Mouse (Mus musculus) spleen, adult 12 weeks (tissue): ENCODE measurements around the gene Herpud1.
"Not testable (repeated sequence)": the region's sequence is repeated elsewhere in the genome, so short reads cannot be mapped to it uniquely, and the experiment has no call there.

Experiments used
- DNase-seq: peaks from one replicate; pipeline ENCODE4 v3.0.0; 2022; ENCODE audit warnings: low spot score

Gene Herpud1

DNA sequence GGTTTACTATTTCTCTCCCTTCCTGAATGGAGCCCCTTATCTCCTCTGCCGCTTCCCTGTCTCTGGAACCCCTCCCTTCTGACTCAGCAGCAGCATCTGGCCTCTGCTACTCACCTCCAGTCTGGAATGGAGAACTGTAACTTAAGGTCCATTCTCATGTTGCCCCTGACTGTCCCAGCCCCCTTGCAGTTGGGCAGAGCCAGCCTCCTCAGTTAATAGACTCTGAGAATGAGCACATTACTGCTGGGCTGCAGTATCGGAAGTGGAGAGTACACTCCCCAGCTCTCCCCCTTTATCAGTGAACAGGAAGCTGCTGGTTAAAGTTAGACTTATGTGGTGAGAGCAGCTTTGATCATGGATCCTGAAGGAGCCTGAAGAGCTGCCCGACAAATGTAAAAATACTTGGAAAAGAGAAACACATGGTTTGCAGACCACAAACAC, 10.7 kb upstream of the Herpud1 start:
- DNase-seq = no peak

DNA sequence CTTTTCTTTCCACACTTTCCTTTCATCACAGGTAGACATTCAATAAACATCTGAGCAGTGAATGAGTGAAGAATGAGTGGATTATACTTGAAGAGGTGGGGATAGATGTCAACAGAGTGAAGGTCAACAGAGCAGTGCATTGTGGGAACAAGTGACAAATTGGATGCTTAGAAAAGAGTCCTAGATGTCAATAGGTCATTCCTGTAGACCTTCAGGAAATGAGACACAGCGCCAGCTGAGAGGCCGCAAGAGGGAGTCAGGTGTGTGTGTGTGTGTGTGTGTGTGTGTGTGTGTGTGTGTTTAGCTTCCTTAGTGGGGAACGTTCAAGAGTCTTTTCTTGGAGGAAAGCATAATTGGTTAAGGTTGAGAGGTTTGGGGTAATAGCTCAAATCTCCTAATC, 10.1 kb upstream of the Herpud1 start:
- no peak for DNase-seq

DNA sequence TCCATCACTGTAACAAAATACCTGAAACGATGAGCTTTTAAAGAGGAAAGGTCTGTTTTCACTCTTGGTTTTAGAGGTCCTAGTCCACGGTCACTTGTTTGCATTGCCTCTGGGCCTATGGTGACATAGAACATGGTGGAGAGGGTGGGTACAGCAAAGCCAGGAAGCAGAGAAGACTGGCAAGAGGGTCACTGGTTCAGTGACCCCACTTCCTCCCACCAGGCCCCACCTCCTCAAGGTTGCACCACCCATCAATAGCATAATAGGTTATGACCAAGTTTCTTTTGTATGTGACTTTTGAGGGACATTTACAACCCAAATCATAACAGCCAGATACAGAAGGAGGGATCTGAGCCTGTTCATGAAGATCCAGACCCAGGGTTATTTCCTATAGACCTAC, 9.7 kb upstream of the Herpud1 start:
- DNase-seq = no peak

DNA sequence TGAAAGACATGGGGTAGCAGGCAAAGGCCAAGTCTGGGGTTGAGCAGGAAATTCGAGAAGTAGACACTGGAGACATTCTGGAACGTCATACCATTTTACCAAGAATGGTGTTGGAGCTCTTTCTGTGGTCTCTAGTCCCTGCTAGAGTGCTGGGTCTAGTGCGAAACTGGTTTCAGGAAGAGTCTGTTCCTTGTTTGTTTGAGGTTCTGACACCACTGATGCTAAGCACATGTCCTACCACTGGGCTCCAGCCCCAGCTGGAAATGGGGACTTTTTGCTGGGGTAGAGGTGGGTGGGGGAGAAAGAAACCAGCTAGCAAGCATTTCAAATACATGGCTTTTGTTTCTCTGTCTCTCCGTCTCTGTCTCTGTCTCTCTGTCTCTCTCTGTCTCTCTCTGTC, 9.2 kb upstream of the Herpud1 start:
- DNase-seq = no peak

DNA sequence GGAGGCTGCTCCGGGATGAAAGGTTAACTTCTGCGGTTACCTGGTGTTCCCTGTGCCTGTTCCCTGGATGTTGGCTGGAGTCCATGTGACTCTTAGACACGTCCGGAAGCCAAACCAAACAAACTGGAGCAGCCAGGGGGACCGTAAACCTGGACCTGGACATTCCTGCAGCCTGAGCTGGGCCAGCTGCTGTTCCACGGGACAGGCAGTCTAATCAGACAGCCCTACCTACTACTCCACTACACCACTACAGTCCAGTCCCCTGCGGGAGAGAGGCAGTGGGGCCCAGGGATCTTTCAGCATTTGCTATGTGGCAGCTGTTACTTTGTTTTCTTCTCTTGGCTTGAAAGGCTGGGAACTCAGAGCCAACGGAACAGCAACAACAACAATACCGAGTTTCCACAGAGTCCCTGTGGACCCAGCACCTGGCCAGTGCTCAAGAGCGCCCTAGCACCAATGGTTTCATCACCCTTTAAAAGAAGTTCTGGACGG, 8.5 kb upstream of the Herpud1 start:
- DNase-seq = no peak

DNA sequence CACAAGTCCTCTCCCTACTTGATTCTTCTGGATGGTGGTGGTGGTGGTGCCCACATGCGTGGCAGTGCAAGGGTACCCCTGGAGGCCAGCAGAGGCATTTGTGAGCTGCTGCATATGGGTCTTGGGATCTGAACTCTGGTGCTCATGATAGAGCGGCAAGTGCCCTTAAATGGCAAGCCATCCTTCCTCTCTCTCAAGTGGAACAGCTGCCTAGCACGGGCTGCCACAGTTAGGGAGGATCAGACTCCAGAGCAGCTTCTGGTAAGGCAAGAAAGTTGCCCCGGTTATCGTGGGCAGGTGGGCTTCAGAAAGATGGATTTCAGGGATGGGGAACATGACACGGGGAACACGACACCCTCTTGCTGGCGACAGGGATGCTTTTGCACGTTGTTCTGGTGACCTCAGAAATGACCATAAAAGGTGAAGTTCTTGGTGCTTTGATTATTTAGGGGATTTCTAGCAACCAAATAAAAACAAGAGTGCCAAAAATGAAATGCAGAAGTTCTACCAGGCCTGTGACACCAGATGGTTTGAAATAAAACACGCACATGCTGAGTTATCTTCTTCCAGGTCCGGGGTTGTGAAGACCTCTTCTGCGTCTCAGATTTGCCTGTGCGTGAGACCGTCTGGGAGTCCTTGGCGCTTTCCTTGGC, 7.3 kb upstream of the Herpud1 start:
- no peak for DNase-seq

DNA sequence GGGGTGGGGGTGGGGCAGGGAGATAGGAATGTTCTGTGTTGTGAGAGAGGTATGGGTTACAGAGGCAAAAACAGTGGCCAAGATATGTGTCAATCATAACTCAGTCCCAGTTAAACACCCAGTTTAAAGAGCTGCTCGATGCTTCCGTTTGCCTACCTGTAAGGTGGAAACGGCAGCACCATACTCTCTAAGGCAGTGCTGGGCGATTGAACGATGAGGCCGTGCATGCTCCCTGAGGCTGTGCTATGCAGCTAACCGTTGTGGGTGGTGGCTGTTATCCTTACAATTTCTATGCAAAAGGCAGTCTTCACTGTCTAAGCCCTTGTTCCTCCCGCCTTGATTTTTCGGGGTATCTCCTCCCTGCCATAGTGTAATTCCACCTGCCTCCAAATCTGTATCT, 6.6 kb upstream of the Herpud1 start:
- DNase-seq = no peak

DNA sequence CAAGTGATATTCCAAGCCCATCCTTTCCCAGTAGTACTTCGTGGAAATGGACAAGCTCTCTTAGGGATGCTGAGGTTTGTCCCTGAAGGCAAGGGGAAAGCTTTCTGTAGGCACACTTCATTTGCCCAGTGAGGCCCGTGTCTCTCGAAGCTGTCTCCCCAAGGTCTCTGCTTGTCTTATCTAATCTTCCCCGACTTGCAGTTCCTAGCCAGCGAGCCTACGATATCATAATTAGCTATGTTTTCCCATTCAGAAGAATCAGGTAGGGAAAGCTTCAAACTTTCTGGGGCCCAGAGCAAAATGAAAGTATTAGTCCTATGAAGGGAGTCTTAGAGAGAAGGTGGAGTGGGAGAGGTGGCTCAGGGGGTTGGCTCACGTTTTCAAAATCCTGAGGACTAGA, 2.1 kb upstream of the Herpud1 start:
- no peak for DNase-seq

DNA sequence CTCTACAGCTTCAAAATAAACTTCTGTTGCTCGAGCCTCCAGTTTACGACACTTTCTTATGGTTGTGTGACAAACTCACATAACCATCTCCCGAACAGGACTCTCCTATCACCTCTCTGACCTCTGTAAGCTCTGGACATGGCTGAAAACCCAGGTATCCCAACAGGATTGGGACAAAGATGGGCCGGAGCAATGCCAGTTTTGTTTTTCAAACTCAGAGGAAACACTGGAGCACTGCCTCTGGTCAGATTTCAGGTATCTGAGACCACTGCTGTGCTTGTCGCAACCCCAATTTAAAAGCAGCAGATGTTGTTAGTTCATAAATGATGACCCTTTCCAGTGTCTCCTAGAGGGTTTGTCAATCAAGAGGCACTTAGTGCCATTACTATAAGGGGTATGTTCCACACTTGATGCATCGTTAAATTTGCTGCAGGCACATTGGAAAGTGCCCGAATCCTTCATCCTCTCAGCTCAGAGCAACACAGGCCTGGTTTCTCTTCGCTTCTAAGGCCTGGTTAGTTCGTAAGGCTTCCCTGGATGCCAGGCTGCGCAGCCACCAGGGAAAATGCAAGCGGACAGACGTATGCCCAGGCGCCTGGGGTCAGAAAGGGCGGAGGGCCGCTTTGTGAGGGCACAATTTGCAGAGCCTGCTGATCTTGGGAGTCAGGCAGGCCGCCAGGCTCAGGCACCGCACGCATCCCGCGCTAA, 578 bp upstream of the Herpud1 start:
- DNase-seq = no peak

DNA sequence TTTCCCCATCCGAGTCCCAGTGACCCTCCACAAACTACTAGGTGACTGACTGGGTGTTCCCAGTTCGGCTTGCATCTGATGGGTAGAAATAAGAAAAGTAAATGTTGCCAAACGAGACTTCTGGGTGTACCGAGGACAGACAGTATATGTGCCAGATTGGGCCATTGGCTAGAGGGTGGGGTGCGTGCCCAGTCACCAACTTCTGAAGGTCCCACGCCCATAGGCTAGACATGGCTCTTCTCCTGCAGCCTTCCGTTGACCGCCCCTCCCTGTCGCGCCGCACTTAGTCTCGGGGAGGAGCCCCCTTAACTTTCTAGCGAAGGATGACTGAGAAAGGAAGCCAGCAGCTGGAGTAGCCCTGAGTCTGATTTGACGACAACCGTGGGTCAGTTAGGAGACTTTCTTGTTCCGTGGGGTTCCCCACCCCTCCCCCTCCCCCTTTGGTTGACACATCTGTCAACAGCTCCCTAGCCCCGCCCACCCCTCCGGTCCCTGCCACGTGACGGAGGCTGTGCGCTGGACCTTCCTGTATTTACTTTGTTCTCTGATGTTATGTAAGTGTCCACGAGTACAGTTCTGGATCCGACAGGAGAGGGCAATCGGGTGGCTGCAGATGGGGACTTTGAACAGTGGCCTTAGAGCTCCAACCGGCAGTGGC, 918 bp downstream of the Herpud1 start:
- peak; percentile 81 for DNase-seq

DNA sequence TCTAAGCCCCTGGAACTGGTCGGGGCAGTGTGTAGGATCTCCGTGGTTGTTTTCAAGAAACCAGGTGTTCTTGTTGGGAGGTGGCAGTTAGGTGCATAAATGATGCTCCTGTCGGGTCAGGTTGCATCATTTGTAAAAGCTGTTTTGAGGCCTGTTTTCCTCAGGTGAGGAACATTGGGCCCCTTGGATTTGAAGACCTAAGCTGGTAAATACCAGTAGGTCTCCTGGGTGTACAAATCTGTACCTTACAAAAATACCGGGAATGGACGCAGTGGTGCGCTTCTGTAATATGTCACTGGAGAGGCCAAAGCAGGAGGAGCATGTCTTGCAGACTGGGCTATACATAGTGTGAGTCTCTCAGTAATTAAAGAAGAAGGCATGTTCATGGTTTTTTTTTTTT, 1.5 kb downstream of the Herpud1 start:
- DNase-seq = no peak

DNA sequence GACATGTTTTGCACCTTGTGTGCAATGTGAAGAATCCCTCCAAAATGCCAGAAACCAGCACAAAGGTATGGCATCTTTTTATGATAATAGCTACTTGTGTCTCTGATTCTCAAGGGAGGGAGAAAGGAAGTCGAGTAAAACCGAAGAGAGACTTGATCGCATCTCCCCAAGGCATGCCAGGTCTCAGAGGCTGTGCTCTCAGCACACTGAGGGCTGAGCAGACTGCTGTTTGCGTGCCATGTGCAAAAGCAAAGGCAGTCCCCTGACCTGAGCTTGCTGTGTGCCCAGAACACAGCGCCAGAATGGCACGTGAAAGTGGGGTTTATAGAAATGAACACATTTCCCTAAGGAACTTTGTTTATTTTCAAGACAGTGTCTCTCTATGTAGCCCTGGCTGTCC, 3.3 kb downstream of the Herpud1 start:
- no peak for DNase-seq

DNA sequence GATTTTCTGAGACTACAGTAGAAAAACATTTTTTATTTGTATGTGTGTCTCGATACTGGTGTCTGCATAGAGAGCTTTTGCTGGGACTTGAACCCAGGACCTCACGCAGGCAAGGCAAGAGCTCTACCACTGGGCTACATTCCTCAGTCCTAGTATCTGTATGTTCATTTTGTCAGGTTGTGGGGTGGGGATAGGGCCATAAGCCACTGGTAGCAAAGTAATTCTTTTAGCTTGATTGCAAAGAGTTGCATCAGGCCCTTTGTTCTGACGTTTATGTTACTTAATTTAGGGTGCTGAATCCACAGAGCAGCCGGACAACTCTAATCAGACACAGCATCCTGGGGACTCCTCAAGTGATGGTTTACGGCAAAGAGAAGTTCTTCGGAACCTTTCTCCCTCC, 4.2 kb downstream of the Herpud1 start:
- no peak for DNase-seq

DNA sequence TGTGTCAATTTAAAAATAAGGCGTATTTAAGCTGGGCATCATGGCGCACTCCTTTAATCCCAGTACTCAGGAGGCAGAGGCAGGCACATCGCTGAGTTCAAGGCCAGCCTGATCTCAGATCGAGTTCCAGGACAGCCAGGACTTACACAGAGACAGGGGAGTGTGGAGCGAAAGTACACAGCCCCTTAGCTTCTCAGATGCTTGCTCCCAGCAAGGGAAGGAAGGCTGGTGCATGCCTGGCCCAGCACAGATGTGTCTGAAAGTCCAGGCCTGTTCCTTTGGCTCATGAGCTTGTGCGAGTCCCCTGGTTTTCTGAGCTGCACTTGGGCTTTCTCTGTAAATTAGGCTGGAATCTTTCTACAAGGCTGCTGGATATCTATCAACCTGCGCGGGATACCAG, 4.7 kb downstream of the Herpud1 start:
- no peak for DNase-seq

DNA sequence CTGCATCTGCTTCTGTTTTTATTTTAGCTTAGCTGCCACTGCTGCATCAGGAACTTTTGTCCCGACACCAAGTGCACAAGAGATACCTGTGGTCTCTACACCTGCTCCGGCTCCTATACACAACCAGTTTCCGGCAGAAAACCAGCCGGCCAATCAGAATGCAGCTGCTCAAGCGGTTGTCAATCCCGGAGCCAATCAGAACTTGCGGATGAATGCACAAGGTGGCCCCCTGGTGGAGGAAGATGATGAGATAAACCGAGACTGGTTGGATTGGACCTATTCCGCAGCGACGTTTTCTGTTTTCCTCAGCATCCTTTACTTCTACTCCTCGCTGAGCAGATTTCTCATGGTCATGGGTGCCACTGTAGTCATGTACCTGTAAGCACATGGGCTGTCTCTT, 5.9 kb downstream of the Herpud1 start:
- DNase-seq = no peak

DNA sequence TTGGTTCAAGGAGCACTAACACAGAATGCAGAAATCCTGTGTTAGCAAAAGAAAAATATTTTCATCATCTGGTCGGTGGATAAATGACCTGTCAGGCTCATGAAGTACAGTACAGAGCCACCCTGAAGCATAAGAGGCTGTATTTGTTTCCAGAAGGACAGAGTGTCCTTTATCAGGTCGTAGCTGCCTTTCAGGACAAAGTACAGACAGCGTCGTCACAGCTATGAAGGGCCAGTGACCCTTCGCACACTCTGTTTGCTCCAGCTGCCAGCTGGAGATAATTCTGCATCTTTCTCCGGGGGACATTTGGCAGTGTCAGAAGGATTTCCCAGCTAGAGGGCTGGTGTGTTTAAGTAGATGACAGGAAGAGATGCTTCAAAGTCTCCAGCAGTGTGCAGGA, 6.4 kb downstream of the Herpud1 start:
- DNase-seq = no peak

DNA sequence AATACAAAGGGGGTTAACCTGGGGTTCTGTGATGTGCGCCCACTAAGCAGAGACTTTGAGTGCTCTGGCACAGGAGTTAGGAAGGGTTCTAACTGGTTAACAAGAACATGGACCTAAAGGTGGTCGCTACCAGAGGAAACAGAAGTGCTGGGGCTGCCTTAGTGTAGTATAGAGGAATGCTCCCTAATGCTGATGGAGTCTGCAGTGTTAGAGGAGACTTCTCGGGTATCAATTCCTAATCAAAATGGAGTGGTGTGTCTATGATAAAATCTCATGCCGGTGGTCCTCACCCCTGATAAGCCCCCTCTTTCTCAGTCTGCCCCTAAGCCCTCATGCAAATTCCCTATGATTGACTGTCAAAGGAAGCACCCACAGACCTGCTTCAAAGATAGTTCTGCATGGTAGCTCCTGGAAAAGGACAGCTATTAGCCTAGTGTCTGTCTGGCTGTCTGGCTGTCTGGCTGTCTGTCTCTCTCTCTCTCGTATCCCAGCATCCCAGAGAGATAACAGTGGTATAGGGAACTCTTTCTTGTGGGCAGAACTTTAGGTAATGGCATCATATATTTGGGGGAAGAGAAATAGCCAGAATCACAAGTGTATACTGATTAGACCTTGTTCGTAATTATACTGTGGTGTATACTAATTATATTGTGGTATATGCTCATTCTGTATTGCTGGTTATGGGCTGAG, 9.8 kb downstream of the Herpud1 start:
- no peak for DNase-seq

DNA sequence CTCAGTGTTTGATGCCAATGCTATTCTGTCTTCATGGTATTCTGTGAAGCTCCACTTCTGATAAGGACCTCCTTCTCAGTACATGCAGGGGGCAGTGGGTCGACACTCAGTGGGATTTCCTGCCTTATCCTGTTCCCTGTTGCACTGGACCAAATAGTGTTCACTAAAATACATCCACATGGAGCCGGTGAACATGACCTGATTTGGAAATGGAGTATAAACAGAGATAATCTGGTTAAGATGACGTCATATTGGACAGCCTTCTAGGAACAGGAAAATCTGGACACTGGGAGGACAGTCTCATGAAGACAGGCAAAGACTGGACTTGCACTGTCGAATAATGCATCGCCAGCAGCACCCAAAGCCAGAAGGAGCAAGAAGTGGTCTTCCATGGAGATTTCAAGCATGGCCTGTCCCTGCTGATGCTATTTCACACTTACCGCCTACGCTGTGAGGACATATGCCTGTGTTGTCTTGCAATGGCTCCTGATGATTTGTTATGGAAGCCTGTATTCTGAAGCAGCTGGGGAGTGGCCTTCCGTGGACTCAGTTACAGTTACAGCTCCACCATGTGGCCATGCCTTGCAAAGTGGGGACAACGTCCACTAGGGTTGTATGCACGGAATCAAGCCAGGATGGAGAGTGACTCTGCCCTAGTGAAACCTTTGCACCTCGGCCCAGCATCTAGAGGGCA, 10.9 kb downstream of the Herpud1 start:
- DNase-seq = no peak

DNA sequence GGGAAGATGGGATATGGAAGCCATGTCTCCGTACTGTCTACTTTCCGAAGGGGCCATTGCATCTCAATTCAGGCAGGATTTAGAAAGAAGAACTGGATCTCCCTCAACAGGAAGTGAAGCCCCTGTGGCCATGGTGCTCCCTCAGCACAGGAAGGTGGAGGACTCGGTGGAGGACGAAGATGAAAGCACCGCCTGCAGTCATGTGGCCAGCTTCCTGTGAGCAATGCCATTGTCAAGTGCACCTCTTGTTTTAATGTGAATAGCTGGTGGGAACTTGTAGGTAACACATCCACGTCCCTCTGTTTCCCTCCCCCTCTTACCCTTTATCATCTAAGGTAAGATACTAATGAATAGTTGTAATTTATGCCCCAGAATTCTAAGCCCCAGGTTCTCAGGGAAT, 12.3 kb downstream of the Herpud1 start:
- DNase-seq = no peak

DNA sequence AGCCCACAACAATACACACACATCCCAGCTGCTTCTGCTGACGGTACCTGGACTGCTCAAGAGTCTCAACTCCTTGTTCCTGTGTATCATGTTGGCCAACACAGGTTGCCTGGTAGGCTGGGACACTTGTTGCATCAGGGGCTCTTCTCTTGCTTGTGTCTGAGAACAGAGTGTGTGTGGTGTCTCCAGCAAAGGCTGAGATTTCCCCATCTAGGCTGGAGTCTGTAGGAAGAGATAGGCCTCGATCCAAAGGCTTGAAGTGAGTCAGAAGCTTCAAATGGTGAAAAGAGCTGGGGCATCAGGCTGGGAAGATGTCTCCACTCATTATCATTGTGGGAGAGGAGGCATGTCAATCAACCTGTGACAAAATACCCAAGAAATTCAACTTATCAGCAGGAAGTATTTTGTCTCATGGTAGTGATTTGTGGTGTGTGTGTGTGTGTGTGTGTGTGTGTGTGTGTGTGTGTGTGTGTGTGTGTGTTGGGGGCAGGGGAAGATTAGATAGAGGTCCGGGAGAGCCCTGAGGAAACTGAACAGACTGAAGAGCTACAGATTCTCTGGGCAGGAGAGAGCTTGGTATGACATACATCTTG, 13.2 kb downstream of the Herpud1 start:
- DNase-seq = no peak

DNA sequence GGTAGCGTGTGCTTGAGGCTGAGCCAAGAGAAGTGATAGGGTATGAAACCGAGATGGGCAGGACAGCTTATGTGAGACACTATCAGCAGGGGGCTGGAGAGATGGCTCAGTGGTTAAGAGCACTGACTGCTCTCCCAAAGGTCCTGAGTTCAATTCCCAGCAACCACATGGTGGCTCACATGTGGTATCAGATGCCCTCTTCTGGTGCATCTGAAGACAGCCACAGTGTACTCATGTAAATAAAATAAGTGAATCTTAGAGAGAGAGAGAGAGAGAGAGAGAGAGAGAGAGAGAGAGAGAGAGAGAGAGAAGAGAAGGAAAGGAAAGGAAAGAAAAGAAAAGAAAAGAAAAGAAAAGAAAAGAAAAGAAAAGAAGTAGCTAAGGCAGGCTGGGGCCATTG, 13.7 kb downstream of the Herpud1 start:
- not testable (repeated sequence) for DNase-seq
